Mouse (Mus musculus) kidney, postnatal 14 days (tissue): Measurements from ENCODE around the gene Gm37240.
A peak's percentile ranks its signal among the peaks of the same experiment; 100 is the strongest.

ENCODE experiments used
- DNase-seq: peaks from one replicate; pipeline ENCODE4 v3.0.0; 2022; ENCODE audit warnings: mixed read lengths

Gene Gm37240

DNA sequence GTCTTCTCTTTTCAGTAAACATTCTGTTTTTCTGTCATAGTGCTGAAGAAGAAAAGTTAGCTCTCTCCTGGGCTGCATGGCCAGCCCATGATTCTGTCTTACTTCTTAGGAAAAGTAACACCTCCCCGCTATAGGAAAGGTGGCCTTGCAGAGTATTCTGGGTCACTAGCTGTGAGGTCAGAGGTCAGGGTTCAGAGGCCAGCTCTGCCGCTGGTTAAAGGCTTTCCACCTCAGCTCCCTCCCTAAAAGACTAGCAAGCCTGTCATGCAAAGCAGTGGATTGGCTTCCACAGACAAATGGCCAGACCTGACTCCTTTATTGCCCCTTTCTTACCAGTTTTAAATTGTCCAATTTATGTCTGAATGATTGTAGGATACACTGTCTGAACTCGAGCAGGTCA, 23.3 kb downstream of the Gm37240 start:
- no peak for DNase-seq

DNA sequence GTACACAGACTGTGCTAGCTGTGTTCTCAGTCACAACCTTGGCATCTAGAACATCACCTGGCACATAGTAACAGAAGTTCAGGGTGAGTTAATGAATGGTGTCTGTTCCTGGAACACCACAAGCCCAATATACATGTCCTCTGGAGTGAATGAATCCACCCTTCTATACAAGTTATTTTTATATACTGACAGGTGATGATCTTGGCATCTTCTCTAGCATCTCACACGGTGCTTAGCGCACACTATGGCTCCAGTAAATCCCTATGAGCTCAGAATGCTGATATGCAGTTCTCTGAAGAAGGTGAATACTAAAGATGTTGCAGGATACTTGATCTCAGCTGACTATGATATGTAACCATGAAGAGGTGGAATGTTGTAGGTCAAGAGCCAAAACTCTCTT, 24.4 kb downstream of the Gm37240 start:
- no peak for DNase-seq

DNA sequence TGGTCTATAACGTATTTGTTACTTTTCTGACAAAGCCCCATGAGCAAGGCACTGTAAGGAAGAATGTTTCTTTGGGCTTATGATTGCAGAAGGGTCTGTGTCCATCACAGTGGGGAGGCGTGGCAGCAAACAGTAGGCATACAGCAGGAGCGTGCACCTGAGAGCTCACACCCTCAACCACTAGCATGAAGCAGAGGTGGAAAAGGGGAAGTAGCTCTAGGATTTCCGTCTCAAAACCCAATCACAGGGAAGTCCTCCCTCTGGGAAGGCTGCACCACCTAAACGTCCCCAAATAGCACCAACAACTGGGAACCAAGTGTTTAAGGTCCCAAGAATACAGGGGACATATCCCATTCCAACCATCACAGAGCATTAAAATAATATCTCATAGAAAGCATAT, 26.3 kb downstream of the Gm37240 start:
- no peak for DNase-seq

DNA sequence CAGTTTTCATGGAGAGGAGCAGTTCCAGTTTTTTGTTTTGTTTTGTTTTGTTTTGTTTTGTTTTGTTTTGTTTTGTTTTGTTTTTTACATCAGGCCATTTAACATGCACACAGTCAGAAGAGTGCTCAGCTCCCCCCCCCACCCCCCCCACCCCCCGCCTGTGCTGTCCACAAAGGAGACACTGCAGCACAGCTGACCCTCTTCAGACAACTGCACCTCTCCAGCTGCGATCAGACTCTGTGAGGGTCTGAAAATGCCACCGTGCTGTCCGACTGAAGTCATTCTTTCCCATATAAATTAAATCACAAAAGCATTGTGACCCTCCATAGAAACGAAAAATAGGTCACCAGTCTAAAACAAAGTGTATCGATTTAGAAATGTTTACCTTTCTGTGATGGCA, 28.0 kb downstream of the Gm37240 start:
- no peak for DNase-seq

DNA sequence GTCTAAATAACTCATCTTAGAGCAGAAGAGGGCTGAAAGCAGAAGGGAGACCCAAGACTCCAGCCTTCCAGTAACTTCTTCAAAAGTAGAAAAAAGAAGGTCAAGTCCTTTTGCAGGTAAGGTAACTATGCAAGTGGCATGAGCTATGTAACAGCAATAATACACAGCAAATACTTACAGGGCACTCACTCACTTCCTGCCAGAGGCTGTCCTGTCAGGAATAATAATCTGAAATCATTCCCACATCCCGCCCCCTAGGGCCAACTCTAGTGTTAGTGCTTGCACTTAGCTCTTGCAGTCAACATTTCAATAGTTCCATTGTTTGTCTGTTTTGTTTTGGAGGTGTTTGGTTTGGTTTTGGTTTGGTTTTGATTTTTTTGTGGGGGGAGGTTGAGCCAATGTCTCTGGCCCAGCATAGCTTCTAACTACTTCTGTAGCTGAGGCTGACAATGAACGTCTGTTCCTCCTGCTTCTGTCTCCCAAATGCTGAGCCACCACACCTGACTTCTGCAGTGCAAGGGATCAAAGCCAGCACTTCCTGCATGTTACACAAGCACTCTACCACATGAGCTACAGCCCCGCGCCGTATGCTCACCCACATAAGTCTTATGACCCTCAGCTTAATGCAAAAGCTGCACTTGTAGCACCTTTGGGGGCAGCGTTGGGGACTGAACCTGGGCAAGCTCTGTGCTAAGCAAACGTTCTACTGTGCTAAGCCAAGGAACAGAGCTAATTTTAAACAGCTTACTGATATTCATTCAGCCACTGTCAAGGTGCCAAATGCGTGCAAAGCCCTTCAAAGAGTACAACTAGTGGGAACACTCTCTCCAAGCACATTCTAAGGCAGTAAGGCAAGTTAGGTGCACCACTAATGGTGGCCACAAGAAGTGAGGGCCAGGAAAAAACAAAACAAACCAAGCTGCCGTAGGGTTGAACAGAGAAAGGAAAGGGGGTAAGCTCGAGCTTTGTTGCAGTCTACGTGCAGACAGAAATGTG, 28.9 kb downstream of the Gm37240 start:
- no peak for DNase-seq

DNA sequence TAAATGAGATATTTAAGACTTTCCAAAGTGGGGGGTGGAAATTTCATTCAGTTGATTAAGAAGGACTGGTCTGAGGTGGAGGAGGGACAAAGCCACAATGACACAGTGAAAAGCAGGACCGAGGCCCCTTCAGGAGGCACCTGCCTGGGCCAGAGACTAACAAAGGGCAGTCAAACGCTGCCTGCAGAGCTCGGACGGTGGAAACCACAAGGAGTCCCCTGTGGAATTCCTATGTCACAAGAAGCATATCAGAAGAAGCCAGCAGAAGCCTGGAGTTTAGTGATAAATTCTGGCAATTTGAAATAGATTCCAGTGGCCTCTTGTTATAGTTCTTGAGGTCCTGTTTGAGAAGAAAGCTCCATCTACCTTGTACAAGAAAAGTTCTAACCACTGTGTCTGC, 30.2 kb downstream of the Gm37240 start:
- DNase-seq, result no peak

DNA sequence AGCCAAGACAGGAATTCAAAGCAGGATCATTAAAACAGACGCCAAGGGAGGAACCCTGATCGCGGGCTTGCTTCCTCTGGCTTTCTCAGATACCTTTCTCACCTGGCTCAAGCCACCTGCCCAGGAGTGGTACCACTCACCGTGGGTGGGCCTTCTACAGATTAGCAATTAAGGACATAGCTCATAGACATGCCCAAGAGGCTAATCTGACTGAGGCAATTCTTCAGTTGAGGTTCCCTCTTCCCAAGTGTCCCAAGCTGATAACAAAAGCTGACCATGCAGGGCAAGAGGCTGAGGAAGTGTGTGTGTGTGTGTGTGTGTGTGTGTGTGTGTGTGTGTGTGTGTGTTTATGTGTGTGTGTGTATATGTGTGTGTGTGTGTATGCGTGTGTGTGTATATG, 31.4 kb downstream of the Gm37240 start:
- DNase-seq, result no peak

DNA sequence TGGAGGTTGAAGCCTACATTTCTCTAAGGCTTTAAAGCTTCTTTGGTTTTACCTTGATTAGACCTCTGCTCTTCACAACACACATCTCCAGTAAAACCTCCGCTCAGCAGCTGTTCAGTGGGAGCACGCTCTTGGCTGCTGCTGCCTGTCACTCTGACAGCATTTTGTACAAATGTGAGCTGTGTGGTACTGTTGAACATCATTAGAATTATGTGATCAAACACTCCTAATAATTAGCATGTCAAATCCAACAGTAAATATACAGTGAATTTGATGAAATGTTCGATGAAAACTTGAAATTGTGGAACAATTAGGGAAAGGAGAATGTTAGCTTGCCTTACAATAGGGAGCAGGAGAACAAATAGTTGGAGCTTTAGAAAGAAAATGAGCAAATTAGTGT, 32.3 kb downstream of the Gm37240 start:
- DNase-seq, result no peak

DNA sequence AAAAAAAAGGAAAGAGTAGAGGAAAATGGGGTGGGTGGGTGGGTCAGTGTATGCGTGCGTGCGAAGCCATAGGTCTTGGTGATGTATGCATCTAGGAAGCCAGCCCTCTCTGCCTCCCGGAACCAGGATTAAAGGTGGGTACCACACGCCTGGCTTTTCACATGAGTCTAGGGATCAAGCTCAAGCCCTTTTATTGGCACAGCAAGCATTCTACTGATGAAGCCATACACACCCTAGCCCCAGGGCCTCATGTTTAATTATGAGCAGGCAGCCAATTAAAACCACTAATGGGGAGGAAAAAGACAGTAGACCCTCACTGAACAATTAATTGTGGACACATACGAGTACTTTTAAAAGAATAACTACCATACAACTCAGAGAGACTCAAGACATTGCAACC, 33.2 kb downstream of the Gm37240 start:
- DNase-seq, result no peak

DNA sequence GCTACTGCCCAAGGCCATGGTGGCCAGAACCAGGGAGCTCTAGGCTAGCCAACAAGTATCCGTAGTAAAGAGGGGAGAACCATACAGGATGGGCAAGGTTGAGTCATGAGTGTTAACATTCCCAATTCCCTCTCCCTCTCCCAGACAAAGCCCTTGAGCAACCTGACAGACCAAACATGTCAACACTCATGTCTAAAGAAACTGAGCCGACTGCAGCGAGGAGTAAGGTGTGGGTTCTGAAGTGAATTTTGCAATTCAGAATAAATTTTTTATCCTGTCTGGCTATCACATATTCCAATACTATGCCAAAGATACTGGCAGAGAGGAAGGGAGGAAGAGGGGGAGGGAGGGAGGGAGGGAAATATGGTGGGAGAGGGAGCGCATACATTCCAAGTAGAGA, 33.6 kb downstream of the Gm37240 start:
- no peak for DNase-seq

DNA sequence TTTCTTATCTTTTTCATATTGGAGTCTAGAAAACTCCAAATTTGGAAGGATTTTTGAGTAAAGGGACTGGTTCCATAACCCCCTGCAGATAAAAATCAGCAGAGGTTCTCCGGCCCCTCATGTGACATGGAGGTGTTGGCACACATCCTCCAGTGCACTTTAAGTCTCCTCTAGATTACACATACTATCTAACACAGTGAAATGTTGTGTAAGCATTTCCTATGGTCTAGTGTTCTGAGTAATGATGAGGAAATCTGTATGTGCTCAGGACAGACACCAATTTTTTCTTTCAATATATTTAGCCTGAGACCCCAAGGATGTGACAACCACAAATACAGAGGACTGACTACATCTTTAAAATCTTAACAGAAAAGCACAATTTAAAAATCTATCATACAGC, 37.2 kb downstream of the Gm37240 start:
- DNase-seq, result no peak

DNA sequence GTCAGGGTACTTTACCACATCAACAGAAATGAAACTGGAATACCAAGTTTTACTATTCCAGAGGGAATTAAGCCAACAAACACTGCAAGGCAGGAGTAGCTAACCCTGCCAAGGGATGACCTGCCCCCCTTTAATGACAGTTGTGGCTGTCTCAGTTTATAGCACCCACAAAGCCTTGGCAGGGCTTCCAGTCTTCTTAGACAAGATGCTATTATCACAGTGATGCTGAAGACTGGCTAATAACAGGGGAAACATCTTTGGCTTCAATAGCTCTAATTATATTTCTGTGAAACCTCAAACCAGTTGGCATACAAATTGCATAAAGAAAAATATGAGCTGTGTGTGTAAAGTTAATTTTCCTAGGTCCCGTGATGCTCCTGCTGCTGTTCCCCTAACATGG, 41.0 kb downstream of the Gm37240 start:
- no peak for DNase-seq

DNA sequence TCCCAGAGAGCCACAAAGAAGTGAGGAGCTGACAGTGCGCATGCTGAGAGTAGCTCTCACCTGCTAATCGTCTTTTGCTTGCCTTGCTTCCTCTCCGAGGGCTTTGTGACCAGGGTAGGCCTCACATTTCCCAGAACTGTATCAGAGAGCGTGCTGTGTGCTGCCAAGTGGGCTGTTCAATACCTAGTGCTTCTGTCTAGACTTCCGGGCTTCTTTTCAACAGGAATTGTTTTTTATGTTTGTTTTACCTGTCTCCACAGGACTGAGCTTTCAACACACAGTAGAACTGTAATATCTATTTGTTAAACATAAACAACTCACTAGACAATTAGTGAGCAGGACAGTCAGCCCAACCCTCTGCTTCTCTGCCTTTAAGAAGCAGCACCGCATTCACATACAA, 42.0 kb downstream of the Gm37240 start:
- no peak for DNase-seq

DNA sequence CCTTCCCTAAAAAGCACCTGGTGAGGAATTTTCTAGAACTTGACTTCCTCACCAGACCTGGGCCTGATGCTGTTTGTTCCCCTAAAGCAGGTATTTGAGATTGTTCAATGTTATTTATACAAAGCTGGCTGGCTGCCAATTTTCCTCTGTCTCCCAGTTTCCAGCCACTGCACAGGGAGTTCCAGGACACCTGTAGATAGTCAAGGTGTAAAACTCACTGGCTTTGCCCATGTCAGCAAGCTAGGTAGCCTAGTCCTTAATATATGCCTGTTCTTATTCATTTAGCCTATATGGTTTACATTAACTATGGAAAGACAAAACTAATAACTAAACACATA, 44.5 kb downstream of the Gm37240 start:
- peak; percentile 37 for DNase-seq

DNA sequence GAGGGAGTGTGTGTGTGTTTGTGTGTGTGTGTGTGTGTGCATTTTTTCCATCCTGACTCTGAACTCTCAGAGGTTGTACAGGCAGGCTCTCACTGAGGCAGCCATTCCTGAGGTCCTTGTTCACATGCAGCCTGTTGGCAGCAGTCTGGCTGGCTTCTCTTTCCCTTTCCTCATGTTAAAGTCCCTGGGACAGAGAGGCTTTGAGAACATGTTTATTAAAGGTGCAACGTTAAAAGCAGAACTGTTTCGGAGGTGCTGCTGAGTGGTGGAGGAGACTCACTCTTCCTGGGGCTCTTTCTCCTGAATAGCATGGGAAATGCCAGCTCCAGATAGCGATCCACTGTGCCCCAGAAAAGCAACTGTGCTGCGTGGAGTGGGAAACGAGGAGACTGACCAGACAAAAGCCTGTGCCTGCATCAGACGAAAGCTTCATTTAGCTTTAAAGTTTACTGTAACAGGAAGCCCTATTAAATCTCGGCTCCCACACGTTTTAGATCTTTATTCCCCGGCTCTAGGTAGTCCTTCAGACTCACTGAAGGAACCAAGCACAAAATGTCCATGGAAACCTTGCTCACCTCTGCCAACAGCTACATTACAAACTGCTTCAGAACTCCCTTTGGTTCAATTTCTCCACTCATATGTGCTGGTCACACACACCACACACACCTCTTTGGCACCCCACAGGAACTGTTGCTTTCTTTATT, 45.0 kb downstream of the Gm37240 start:
- no peak for DNase-seq

DNA sequence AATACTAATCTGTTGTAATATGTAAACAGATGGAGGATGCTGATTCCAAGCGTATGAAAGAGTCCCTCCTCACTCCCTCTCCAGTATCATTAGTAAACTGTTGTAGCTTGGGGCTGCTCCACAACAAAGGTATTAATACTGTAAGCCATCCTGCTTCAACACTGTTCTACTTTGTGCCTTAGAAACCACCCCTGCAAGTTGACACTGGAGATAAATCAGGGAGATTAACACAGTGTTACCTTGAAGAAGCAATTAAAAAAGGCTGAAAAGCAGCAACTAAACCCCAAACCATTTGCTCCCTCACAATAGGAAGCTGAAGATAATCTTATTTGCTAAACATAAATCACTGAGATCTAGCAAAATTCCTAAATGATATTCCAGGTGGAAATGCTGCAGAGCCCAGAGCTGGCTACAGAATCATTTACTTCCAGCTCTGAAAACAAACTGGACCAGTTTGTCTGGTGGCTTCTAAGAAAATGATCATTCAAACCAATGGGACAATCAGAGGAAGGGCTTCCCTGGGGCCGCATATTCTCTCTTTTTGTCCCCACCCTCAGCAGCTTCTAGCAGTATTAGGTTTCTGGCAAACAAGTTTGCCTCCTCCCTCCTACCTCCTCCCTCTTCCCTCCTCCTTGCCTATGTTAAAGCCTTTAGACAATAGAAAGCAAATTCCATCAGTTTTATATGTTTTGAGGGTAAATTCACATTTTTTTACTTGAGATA, 45.7 kb downstream of the Gm37240 start:
- no peak for DNase-seq

DNA sequence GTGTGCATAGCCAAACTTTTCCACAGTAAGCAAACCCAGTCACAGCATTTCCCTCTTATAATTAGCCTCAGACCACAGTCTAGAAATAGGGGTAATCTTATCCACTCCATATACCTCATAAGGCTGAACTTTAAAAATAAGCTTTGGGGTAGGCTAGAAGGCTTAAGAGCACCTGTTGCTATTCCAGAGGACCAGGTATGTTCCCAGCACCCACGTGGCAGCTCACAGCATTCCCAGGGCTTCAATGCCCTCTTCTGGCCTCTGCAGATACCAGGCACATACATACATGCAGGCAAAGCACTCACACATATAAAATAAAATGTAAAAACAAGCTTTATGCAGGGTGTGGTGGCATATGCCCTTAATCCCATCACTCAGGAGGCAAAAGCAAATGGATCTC, 53.7 kb downstream of the Gm37240 start:
- DNase-seq, result no peak

DNA sequence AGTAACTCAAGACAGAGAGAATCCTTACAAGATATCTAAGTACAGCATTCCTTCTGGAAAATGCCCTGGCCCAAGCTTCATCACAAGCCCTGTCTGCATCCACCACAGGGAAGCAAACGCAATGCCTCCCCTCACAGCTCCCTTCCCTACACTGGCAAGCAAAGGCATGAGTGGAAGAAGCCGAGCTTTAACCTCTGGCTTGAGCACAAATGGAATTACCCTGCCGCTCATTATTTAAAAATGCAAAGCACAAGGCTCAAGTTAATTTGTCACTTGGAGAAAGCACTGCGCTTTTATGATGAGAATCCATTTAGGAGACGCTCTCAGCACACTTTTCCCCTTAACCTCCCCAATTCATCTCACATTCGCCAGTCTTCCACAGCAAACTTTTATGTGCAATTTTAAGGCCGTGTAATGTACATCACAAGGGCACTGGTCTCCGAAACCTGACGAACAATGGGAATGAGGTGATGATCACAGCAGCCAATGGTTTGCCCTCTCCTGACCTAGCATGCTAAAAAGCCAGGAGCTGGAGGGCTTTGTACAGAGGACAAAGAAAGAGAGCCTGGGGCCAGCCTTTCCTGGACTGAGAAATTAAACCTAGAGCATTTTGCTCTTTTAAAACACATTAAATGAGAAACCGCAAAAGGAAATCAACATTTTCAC, 54.7 kb downstream of the Gm37240 start:
- DNase-seq, result peak; percentile 61

DNA sequence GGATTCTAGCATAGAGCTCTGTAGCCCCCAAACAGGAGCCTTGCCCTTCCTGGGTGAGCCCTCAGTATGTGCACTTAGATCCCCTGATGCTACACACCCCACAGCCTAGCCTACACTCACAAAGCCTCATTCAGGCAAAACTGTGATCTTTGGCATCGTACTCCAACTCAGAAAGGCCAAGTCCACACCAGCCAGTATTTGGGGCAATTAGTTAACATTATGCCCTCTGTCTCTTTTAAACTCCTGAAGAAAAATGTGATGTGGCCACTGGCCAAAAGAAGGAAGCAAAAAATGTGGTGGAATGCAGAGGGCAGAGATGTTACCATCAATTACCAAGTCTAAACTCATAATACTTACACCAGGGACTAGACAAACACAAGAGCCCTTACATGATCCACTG, 55.5 kb downstream of the Gm37240 start:
- DNase-seq, result peak; percentile 79

DNA sequence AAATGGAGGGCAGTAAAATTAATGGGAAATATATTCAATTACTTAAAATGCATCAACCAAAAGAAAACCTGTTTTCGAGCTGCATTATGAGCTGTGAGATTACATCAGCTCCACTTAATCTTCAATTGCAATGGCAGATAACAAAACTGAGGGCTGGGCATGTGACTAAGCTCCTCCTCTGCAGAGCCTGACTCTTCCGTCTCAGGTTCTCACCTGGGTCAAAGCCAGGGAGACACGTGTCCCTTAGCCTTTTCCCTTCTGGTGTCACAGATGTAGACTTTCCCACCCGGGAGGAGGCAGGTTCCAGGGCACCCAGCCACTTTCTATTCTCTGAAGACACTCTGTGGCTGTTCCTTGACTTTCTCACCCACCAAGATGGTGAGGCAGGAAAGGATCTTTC, 58.3 kb downstream of the Gm37240 start:
- no peak for DNase-seq

DNA sequence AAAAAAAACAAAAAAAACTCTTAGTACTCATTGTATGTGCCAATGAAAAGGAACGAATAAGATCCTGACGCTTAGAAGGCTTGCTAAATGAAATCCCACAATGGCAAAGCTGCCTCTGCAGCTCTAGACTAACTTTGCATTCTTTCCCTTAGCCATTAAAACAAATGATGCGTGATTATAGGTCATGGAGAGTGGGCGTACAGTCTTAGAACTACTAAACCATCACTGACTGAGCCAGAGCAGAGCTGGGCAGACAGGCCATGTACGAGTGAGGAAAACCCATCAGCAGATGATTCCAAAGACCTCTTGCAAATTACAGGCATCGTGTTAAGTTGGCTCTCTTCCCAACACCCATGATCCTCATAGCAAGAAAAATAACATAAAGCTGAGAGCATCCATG, 59.5 kb downstream of the Gm37240 start:
- DNase-seq, result peak; percentile 19

DNA sequence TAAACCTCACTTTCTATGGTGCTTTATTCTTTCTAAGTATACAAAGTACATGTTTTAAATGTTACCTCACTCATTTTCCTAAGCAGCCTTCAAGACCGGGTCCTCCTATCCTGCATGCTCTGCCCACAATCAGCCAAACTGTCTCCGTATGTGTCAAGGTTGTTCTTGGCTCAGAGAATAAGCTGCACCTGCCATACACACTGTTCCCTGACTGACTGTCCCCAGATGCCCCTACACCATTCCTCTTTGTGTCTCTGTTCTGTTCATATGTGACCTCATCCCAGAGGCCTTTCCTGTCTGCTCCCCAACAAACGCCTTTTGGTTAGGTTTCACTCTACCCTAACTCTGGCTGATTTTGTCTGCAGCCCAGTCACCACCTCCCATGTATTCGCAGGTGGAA, 60.0 kb downstream of the Gm37240 start:
- DNase-seq, result no peak
